18 mouse cellular contexts compared by ENCODE assay signal in genomic region chr3:63664575-63665243, GRCm38 (mm10).
DNase-seq lines count a peak whose midpoint lies in the region; ATAC-seq and TF ChIP-seq lines count a peak whose summit lies in the region.
"Had no signal": no experiment of that assay in that cellular context is flagged by ENCODE, and none has a peak within 500 bp of the region (broad histone marks: within the 10 kb centered on the region; RNA-seq: fewer than 3 reads in every experiment).

No protein-coding gene starts in this region.

- H3K27ac ChIP-seq in kidney, embryonic 15.5 days, result 0 out of 2 replicates have a peak overlapping the region, but pooled peaks have one; percentile 18
- H3K27ac ChIP-seq in midbrain, postnatal 0 days (ENCODE audit: low read depth, low read length), result no peak overlapping the region; the same call in 1 of the 2 replicates
- no peak overlapping the region for H3K27ac ChIP-seq in liver, postnatal 0 days (ENCODE audit: low read depth)
- H3K27ac ChIP-seq: embryonic facial prominence, embryonic 10.5 days; limb, embryonic 15.5 days; lung, embryonic 15.5 days had no signal

- H3K4me1 ChIP-seq in kidney, embryonic 15.5 days, result no peaks in the 10 kb centered on the region
- no peaks in the 10 kb centered on the region for H3K4me1 ChIP-seq in midbrain, postnatal 0 days (ENCODE audit: insufficient read depth, low read length)
- H3K4me1 ChIP-seq in liver, postnatal 0 days (ENCODE audit: insufficient read depth), result no peaks in the 10 kb centered on the region
- H3K4me1 ChIP-seq: embryonic facial prominence, embryonic 10.5 days; limb, embryonic 15.5 days; lung, embryonic 15.5 days had no signal

- no peak overlapping the region for H3K9ac ChIP-seq in kidney, embryonic 15.5 days
- no peak overlapping the region for H3K9ac ChIP-seq in midbrain, postnatal 0 days (replicated peaks; ENCODE audit: low read length, poor library complexity, severe bottlenecking)
- H3K9ac ChIP-seq in liver, postnatal 0 days (replicated peaks), result no peak overlapping the region
- H3K9ac ChIP-seq: limb, embryonic 15.5 days; lung, embryonic 15.5 days had no signal

- ATAC-seq in cerebellum, adult (ENCODE audit: insufficient number of reproducible peaks, low FRiP score, low TSS enrichment), result no peak
- no peak for ATAC-seq in kidney, embryonic 15.5 days (replicated peaks; ENCODE audit: low FRiP score)
- peak; percentile 72; the same call in 1 of the 2 replicates for ATAC-seq in midbrain, postnatal 0 days (ENCODE audit: low FRiP score)
- no peak for ATAC-seq in liver, postnatal 0 days

- no peaks in the 10 kb centered on the region for H3K27me3 ChIP-seq in kidney, embryonic 15.5 days
- no peaks in the 10 kb centered on the region for H3K27me3 ChIP-seq in midbrain, postnatal 0 days (ENCODE audit: insufficient read depth, low read length)
- no peaks in the 10 kb centered on the region for H3K27me3 ChIP-seq in liver, postnatal 0 days (ENCODE audit: insufficient read depth, low read length)
- H3K27me3 ChIP-seq: CH12.LX; limb, embryonic 15.5 days; lung, embryonic 15.5 days had no signal

- no peaks in the 10 kb centered on the region for H3K9me3 ChIP-seq in kidney, embryonic 15.5 days (replicated peaks)
- H3K9me3 ChIP-seq in midbrain, postnatal 0 days (ENCODE audit: low read length), result no peaks in the 10 kb centered on the region
- no peaks in the 10 kb centered on the region for H3K9me3 ChIP-seq in liver, postnatal 0 days (ENCODE audit: low read length)
- H3K9me3 ChIP-seq: embryonic facial prominence, embryonic 10.5 days; limb, embryonic 15.5 days; lung, embryonic 15.5 days had no signal

- peak; percentile 59 to 72 for DNase-seq in cerebellum, postnatal 10 days
- no peak for DNase-seq in kidney, postnatal 10 days
- peak; percentile 12 to 32 for DNase-seq in right cerebral cortex, adult 2 months (ENCODE audit: low spot score in 2 of 2)
- DNase-seq in right cerebral cortex, postnatal 4 days, result no peak
- peak; percentile 71 for DNase-seq in midbrain, postnatal 0 days (ENCODE audit: low spot score)
- DNase-seq in liver, postnatal 0 days, result no peak
- DNase-seq: cerebellum, adult 9-11 months; gastrocnemius, postnatal 25 days; heart, postnatal 4 days; kidney, adult 2 months; thymus, postnatal 4 days had no signal

- TF ChIP-seq CTCF in midbrain, postnatal 0 days (IDR thresholded peaks at IDR 0.05), result no peak
- TF ChIP-seq CTCF in liver, postnatal 0 days (IDR thresholded peaks at IDR 0.05; ENCODE audit: low read depth), result no peak

- H3K36me3 ChIP-seq in kidney, embryonic 15.5 days, result no peaks in the 10 kb centered on the region
- no peaks in the 10 kb centered on the region for H3K36me3 ChIP-seq in midbrain, postnatal 0 days (ENCODE audit: insufficient read depth, low read length)
- H3K36me3 ChIP-seq in liver, postnatal 0 days (replicated peaks; ENCODE audit: insufficient read depth, low read length), result no peaks in the 10 kb centered on the region
- H3K36me3 ChIP-seq: embryonic facial prominence, embryonic 10.5 days; limb, embryonic 15.5 days; lung, embryonic 15.5 days had no signal

- H3K4me3 ChIP-seq in kidney, embryonic 15.5 days (replicated peaks), result no peak overlapping the region
- H3K4me3 ChIP-seq in midbrain, postnatal 0 days (ENCODE audit: low read depth, low read length), result no peak overlapping the region
- no peak overlapping the region for H3K4me3 ChIP-seq in liver, postnatal 0 days (ENCODE audit: low read depth, low read length)
- H3K4me3 ChIP-seq: embryonic facial prominence, embryonic 10.5 days; limb, embryonic 15.5 days; lung, embryonic 15.5 days had no signal

- no peak overlapping the region for H3K4me2 ChIP-seq in kidney, embryonic 15.5 days
- no peak overlapping the region for H3K4me2 ChIP-seq in midbrain, postnatal 0 days (ENCODE audit: low read depth, low read length, poor library complexity, severe bottlenecking)
- H3K4me2 ChIP-seq in liver, postnatal 0 days (ENCODE audit: low read depth, low read length), result no peak overlapping the region
- H3K4me2 ChIP-seq: heart, embryonic 11.5 days; limb, embryonic 15.5 days; lung, embryonic 15.5 days had no signal

- no peak for TF ChIP-seq EP300 in liver, postnatal 0 days (IDR thresholded peaks at IDR 0.05; ENCODE audit: low read depth)

- WGBS in kidney, embryonic 15.5 days, result 69% methylated on average over 6 of the region's 6 CpGs
- WGBS in midbrain, postnatal 0 days, result 42% methylated on average over 6 of the region's 6 CpGs
- 56% methylated on average over 6 of the region's 6 CpGs for WGBS in liver, postnatal 0 days (ENCODE audit: insufficient replicate concordance)

Comparison
In these comparisons a context has a peak if more than half of its experiments do, and no peak if none do; other contexts are left out.
1. DNase-seq: peak in cerebellum, postnatal 10 days (2 of 2), right cerebral cortex, adult 2 months (2 of 2) and midbrain, postnatal 0 days (single experiment); none in kidney, postnatal 10 days (single experiment), right cerebral cortex, postnatal 4 days (single experiment) and liver, postnatal 0 days (single experiment).